Mouse (Mus musculus) neural tube, embryonic 11.5 days (tissue): ENCODE data around the gene Gk. TPM values are rescaled to one million over a fixed set of nuclear protein-coding genes. Genes with fewer than 3 reads are reported as not detected.

ENCODE experiments used
- ATAC-seq: fragments of 200-750 bp; cut with Nextera tagmentation; 2 replicates; pipeline ENCODE4 v1.8.0; 2017; ENCODE audit warnings: moderate number of reproducible peaks, mild to moderate bottlenecking, moderate TSS enrichment, moderate library complexity; ENCODE audit not compliant: insufficient read depth, low FRiP score, low TSS enrichment
- DNase-seq: peaks from one replicate; pipeline ENCODE4 v3.0.0-alpha.2; 2015; ENCODE audit warnings: low spot score
- H3K27ac ChIP-seq: fragments of 300-500 bp; sonication (generic); 2 replicates; pipeline ENCODE4 v1.5.1; 2014; ENCODE audit warnings: low read depth, mild to moderate bottlenecking, low read length
- H3K27me3 ChIP-seq: fragments of 300-500 bp; sonication (generic); 2 replicates; pipeline ENCODE4 v1.6.1; 2014; ENCODE audit warnings: mild to moderate bottlenecking, low read length, mixed read lengths; ENCODE audit not compliant: control insufficient read depth, insufficient read depth
- H3K36me3 ChIP-seq: fragments of 300-500 bp; sonication (generic); 2 replicates; pipeline ENCODE4 v1.6.1; 2014; ENCODE audit warnings: mild to moderate bottlenecking, low read length, moderate library complexity, mixed read lengths; ENCODE audit not compliant: control insufficient read depth, insufficient read depth
- H3K4me1 ChIP-seq: fragments of 300-500 bp; sonication (generic); 2 replicates; pipeline ENCODE4 v1.6.1; 2014; ENCODE audit warnings: low read length, mixed read lengths; ENCODE audit not compliant: control insufficient read depth, insufficient read depth
- H3K4me2 ChIP-seq: fragments of 300-500 bp; sonication (generic); 2 replicates; pipeline ENCODE4 v1.6.1; 2014; ENCODE audit warnings: low read depth, mild to moderate bottlenecking, moderate library complexity
- H3K4me3 ChIP-seq: fragments of 300-500 bp; sonication (generic); 2 replicates; pipeline ENCODE4 v1.5.1; 2014; ENCODE audit warnings: low read depth, low read length
- H3K9ac ChIP-seq: fragments of 300-500 bp; sonication (generic); 2 replicates; pipeline ENCODE4 v1.6.1; 2014; ENCODE audit warnings: mild to moderate bottlenecking, low read length
- H3K9me3 ChIP-seq: fragments of 300-500 bp; sonication (generic); 2 replicates; pipeline ENCODE4 v1.6.1; 2016; ENCODE audit warnings: low read length; ENCODE audit not compliant: control insufficient read depth
- WGBS: fragments of 180-500 bp; shearing (Covaris S2); extraction: QIAGEN DNeasy Blood & Tissue Kit; methylation state at CpG from one replicate; pipeline ENCODE4 v1.1.7; 2014; 5-methylcytosine and 5-hydroxymethylcytosine counted together
- polyA plus RNA-seq: library from polyadenylated mRNA; unstranded; fragments of >200 nt; fragmentation: Nextera tagmentation; extraction: Ambion mirVana; gene quantifications from 2 replicates; pipeline ENCODE4 v1.2.1, GENCODE M21; 2014

The Gk gene
- polyA plus RNA-seq, 1 experiment from 2014 or later = 9.0 TPM

DNA sequence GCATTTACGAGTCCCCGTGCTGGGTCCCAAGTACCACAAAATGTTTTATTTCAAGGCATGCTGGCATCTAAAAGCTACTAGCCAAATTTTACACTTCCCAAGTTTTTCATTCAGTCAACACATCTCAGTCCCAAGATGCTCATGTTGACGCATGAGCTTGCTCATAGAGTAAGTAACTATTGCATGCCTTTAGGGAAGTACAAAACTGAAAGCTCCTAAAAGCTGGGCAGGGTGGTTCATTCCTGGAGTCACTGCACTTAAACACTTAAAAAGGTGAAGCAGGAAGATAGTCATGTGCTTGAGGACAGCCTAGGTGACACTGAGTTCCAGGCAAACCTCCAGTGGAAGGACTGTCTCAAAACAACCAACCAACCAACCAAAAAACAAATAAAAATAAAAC lies 5.9 kb downstream of the Gk start:
- H3K9me3 ChIP-seq = no peaks in the 10 kb centered on the region
- H3K27me3 ChIP-seq = no peaks in the 10 kb centered on the region
- H3K9ac ChIP-seq = no peak overlapping the region
- WGBS = 96% methylated on average over 3 of the region's 3 CpGs
- H3K4me1 ChIP-seq = no peaks in the 10 kb centered on the region
- H3K27ac ChIP-seq = no peak overlapping the region
- H3K4me3 ChIP-seq = no peak overlapping the region
- H3K4me2 ChIP-seq = no peak overlapping the region
- no peaks in the 10 kb centered on the region for H3K36me3 ChIP-seq
- no peak for DNase-seq
- ATAC-seq = no peak

DNA sequence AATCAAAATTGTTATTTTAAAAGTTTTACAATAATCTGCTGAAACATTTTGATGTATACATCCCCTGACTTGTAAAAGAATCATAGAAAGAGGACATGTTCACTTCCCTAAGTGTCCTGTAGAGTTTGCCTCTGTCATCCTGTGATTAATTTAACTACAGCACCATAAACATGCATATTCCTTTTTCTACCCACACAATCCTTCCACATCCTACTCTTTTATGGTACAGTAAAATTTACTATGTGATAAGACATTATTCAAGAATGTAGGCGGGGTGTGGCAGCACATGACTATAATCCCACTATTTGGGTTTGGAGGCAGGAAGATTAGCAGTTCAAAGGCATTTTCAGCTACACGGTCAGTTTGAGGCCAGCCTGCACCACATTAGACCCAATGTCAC lies 8.0 kb downstream of the Gk start:
- WGBS = 69% methylated on average over 2 of the region's 2 CpGs
- Histone ChIP-seq H3K9ac (no peak overlapping the region), H3K4me1 (no peaks in the 10 kb centered on the region), H3K27ac (no peak overlapping the region), H3K36me3 (no peaks in the 10 kb centered on the region), H3K4me2 (no peak overlapping the region), H3K9me3 (no peaks in the 10 kb centered on the region), H3K4me3 (no peak overlapping the region), H3K27me3 (no peaks in the 10 kb centered on the region)
- ATAC-seq (no peak), DNase-seq (no peak)

DNA sequence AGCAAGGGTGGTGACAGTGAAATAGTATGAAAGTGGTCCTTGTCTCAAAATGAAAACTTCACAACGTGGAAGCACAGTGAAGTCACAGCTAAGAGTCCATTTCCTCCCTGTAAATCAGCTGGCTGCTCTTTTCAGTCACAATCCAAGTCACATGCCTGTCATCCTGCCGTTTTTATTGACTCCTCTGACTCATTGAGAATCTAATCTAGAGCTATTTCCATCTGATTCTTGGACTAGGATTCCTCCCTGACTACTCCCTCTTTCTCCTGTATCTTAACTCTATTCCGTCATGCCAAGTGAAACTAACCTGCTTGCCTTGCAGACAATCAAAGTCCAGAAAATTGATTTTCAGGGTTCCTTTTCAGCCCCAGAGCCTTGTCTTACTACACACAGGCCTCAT lies 20.6 kb downstream of the Gk start:
- Histone ChIP-seq H3K4me1 (no peaks in the 10 kb centered on the region), H3K27ac (no peak overlapping the region), H3K36me3 (no peaks in the 10 kb centered on the region), H3K9me3 (no peaks in the 10 kb centered on the region), H3K9ac (no peak overlapping the region), H3K4me3 (no peak overlapping the region), H3K27me3 (no peaks in the 10 kb centered on the region), H3K4me2 (no peak overlapping the region)
- ATAC-seq (no peak), DNase-seq (no peak)
- WGBS = 51% methylated on average over 3 of the region's 3 CpGs

DNA sequence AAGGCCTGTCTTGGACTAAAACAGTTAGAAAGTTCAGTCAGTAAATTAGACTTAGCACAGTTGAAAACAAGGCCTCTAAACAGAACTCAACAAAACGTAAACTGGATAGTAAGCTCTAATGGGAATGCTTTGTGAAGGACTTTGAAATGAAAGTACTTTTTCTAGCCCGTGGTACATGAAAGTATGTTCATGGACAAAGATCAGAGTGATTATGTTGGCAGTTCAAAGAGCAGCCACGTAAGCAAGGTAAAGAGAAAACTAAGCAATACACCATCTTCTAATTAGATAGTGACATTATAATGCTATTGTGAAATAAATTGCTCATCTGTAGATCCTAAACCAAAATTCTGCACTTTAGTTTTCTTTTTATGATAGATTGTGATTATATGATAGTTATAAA lies 32.8 kb downstream of the Gk start:
- Histone ChIP-seq H3K9ac (no peak overlapping the region), H3K4me1 (no peaks in the 10 kb centered on the region), H3K9me3 (no peaks in the 10 kb centered on the region), H3K27ac (no peak overlapping the region), H3K4me2 (no peak overlapping the region), H3K36me3 (no peaks in the 10 kb centered on the region), H3K27me3 (no peaks in the 10 kb centered on the region), H3K4me3 (no peak overlapping the region)
- ATAC-seq (no peak), DNase-seq (no peak)
- 88% methylated on average over 3 of the region's 3 CpGs for WGBS

DNA sequence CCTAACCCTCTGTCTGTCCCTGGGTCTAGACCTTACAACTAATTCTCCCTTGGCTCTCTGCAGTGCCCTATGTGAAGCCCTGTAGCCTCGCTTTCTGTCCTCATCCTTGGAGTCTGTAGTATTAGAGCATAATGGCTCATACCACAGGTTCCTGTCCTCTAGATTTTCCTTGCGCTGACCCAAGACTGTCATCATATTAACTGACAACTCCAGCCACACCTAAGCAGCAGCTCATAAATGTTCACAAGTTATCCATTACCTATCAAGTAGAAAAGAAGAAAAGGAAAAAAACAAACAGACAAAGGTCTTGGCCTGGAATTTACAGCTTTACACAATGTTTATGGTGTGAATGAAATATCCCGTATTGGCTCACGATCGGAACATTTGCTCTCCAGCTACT lies 43.4 kb downstream of the Gk start:
- Histone ChIP-seq H3K4me2 (no peak overlapping the region), H3K27me3 (no peaks in the 10 kb centered on the region), H3K9me3 (no peaks in the 10 kb centered on the region), H3K27ac (no peak overlapping the region), H3K4me1 (no peaks in the 10 kb centered on the region), H3K4me3 (no peak overlapping the region), H3K36me3 (no peaks in the 10 kb centered on the region), H3K9ac (no peak overlapping the region)
- 93% methylated on average over 5 of the region's 5 CpGs for WGBS
- no peak for DNase-seq
- ATAC-seq = no peak

DNA sequence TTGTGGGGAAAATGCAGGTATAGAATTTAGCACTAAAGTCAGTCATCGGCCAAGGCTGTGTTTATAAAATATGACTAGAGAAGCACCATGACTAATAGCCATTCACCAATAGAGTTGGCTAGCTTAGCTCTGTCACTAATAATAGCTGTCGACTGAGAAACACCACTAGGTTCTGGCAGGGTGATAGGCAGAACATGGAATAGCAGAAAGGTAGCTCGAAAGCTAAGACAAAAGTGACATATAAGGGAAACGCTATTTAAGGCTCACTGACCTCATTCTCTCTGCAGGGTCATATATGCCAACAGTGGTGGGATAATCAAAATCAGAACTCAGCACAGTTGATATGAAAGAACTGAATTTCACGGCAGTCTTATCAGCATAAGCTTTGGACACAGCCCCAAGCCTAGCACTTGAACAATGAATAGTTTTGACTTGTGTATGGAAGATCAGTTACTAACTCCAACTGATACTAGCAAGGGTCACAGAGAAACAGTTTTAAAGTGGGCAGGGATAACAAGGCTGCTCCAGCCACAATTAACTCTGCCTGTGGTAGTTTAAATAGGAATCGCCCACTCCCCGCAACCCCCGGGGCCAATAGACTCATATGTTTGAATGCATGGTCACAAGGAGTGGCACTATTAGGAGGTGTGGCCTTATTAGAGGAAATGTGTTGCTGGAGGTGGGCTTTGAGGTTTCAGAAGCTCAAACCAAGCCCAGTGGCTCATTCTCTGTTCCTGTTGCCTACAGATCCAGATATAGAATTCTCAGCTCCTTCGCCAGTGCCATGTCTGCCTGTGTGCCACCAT lies 45.3 kb downstream of the Gk start:
- Histone ChIP-seq H3K27ac (no peak overlapping the region), H3K9me3 (no peaks in the 10 kb centered on the region), H3K27me3 (no peaks in the 10 kb centered on the region), H3K4me2 (no peak overlapping the region), H3K4me1 (no peaks in the 10 kb centered on the region), H3K9ac (no peak overlapping the region), H3K4me3 (no peak overlapping the region), H3K36me3 (no peaks in the 10 kb centered on the region)
- DNase-seq = no peak
- WGBS = 92% methylated on average over 9 of the region's 9 CpGs
- no peak for ATAC-seq

DNA sequence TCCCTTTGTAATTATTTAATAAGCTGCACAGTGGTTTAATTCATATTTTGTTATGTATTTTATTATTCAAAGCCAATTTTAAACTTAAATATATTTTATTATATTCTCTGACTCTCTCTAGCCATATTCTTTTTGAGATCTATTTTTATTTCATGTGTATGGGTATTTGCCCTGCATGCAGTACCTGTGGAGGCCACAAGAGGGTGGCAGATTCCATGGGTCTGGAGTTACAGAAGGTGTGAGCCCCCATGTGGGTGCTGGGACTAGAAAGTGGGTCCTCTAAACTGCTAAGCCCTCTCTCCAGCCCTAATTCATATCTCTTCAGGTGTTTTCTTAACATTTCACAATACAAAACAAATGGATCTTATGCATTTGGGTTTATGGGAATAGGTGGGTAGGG lies 55.4 kb downstream of the Gk start:
- H3K27ac ChIP-seq = no peak overlapping the region
- ATAC-seq = no peak
- no peak overlapping the region for H3K9ac ChIP-seq
- DNase-seq = no peak
- H3K27me3 ChIP-seq = no peaks in the 10 kb centered on the region
- no peak overlapping the region for H3K4me3 ChIP-seq
- no peaks in the 10 kb centered on the region for H3K9me3 ChIP-seq
- no peak overlapping the region for H3K4me2 ChIP-seq
- no peaks in the 10 kb centered on the region for H3K4me1 ChIP-seq
- no peaks in the 10 kb centered on the region for H3K36me3 ChIP-seq

DNA sequence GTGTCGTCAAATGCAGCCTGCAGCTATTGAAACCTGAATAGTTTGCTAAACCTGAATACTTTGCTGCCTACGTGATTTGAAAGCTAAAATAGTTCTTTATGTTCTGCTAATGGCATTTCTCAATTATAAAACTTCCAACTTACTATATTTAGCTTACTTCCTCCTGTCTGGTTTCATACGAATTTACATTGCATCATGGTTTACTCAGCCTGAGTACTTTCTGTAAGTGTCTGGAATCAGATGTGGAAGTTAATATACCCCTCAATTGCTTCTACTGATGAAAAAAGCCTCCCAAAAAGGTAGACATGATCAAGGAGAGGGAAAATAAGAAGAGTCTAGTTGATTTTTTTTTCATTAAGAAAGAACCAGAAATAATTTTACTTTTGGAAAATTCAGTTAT lies 66.2 kb downstream of the Gk start:
- Histone ChIP-seq H3K4me3 (no peak overlapping the region), H3K4me2 (no peak overlapping the region), H3K27me3 (no peaks in the 10 kb centered on the region), H3K9me3 (no peaks in the 10 kb centered on the region), H3K36me3 (no peaks in the 10 kb centered on the region), H3K27ac (no peak overlapping the region), H3K4me1 (no peaks in the 10 kb centered on the region), H3K9ac (no peak overlapping the region)
- ATAC-seq (no peak), DNase-seq (no peak)
- 87% methylated on average over 3 of the region's 3 CpGs for WGBS

DNA sequence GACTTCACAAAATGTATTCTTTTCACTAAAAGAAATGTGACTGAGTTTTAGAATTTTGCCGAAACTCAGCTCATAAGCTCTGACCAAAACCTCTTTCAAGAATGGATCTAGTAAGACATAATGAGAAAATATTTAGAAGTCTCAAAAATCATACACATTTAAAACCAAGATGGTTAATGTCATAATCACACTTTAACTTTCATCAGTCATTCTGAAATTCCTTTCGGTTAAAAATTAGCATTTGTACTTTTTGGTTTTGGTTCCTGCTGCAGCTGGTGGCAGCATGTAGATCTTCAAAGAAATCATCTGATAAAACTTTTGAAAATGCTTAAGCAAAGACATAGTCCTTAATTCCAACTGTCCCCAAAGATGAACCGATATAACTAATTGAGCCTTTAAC lies 70.9 kb downstream of the Gk start:
- H3K4me2 ChIP-seq = no peak overlapping the region
- no peaks in the 10 kb centered on the region for H3K36me3 ChIP-seq
- H3K4me3 ChIP-seq = no peak overlapping the region
- H3K27ac ChIP-seq = no peak overlapping the region
- ATAC-seq = no peak
- H3K9ac ChIP-seq = no peak overlapping the region
- 98% methylated on average over 3 of the region's 3 CpGs for WGBS
- no peaks in the 10 kb centered on the region for H3K9me3 ChIP-seq
- no peaks in the 10 kb centered on the region for H3K4me1 ChIP-seq
- H3K27me3 ChIP-seq = no peaks in the 10 kb centered on the region
- DNase-seq = no peak
